Mouse (Mus musculus) layer of hippocampus, adult 18-20 months (tissue): ENCODE measurements around the gene Tarbp1. TPM values are rescaled to one million over a fixed set of nuclear protein-coding genes. Genes with fewer than 3 reads are reported as not detected.
A peak's percentile ranks its signal among the peaks of the same experiment; 100 is the strongest.

Source experiments
- DNase-seq, 2 experiments: peaks; one replicate each; pipeline ENCODE4 v3.0.0; 2022; ENCODE audit warnings: low spot score in 2 of 2
- long read RNA-seq: library from polyadenylated mRNA; stranded (forward); transcript quantifications from one replicate; pipeline ENCODE4 v2.0.0, GENCODE M21; 2021
- total RNA-seq, 2 experiments: library from RNA; stranded (reverse); gene quantifications; 2 replicates each; pipeline ENCODE4 v1.2.3; 2021

Gene Tarbp1
- 1 to 10 TPM; 3.9 to 4.2 TPM for total RNA-seq
- long read RNA-seq, partial matches to known transcripts = 0 of 2 reads
- long read RNA-seq, other reads (novel, unspliced or antisense) = 2 of 2 reads

DNA sequence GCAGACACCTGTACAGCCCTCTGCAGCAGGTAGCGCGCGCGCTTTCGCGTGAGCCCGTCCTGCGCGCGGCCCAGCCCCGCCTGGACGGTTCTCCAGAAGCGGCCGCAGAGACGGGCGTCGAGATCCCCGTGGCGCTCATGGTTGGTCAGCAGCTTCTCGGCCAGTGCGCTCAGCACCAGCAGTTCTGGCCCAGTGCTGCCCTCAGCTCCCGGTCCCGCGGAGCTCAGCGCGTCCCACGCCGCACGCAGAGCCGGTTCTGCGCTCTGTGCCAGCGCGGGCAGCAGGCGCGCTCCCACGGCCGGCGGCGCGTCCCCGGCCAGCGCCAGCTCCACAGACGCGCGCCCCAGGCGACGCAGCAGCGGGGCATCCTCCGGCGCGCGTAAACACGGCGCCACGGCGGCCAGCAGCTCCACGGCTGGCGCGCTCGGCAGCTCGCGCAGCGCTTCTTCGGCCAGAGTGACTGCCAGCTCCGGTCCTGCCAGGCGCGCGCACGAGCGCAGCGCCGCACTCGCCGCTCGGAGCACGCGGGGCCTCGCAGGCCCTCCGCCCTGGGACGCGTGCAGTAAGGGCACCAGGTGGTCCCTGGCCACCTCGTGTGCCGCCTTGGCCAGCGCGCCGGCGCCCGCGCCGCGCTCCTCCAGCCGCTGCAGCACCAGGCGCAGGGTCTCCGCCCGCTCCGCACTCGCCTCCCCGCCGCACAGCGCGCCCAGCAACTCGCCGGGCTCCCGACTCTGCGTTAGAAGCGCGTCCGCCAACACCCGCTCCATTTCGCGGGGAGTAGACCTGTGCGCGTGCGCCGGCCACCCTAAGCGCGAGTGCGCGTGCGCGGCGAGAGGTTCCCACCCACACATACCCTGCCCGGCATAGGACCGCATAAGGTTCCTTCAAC is at the start of gene Tarbp1:
Gene Tarbp1, minus strand, starts transcription at position 767 of the 889 bp plus-strand sequence.
- DNase-seq = peak; percentile 90 to 93

DNA sequence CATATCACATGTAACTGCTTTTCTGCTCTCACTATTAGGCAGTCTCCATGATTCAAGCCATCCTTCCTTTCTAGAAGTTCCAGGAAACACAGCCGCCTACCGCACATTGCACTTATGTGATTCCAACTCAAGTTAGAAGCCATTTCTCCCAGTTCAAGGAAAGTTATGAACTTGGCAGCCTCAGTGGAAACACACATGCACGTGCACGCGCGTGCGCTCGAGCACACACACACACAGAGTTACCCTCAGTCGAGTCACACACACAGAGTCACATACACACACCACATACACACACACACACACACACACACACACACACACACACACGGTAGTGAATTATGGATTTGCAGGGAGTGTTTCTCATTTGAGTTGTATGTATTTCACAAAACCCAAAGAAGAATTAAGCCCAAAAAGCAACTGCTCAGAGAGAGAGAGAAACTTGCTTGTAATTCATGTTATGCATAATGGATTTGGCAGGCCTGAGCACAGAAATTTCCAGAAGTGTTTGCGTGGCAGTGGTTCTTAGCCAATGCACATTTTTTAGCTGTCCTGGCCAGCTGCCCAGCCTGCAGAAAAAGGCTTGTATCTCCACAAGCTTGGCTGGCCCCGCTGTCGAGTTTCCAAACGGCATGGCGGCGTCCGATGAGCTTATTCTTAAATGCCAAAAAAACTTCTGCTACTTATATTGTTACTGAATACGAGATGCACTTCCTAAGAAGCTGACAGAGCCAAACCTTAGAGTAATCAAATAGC is 49.5 kb upstream of the Tarbp1 start:
- DNase-seq = peak; percentile 56 to 79

DNA sequence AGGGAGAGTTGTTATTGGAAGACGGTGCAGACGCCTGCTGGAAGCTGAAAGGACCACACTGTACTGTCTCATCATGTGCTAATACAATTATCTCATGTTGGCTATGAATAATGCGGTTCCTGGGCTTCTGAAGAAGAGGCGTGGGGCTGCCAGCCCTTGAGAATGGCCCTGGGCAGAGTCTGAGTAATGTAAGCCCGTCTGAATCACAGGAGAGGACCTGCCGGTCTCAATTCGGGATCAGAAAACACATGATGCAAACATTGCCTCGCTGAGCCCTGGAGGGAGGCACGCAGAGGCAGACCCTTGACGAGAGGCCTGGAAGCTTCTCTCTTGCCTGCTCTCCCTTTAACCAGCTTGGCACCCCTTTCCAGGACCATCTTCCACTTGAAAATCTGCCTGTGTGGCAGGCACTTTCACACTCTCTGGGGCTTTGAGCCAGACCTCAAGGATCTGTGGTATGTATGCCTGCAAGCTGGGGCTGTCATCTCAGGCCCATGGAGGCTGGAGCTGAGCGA is 48.3 kb upstream of the Tarbp1 start:
- peak in 1 of 2 experiments; percentile 35 for DNase-seq

DNA sequence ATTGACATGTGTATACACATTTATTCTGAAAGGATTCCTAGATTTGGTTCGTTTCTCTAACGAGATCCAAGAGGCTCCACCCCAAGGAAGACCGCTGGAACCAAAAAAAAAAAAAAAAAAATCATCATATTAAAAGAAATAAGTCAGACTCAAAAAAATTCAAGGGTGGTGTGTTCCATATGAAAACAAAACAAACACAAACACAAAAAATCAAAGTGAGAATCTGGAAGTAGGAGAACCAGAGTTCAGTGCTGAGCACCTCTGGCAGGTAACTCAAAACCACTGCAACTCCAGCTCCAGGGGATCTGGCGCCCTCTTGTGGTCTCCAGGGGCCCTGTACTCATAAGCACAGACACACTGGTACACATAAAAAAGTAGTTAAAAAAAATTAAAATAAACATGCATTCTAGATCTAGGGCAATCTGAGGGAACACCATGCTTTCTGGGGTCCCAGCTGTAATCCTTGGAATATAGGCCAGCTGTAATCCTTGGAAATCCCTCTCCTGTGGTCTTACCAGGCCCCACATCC is 44.6 kb upstream of the Tarbp1 start:
- DNase-seq = no peak

DNA sequence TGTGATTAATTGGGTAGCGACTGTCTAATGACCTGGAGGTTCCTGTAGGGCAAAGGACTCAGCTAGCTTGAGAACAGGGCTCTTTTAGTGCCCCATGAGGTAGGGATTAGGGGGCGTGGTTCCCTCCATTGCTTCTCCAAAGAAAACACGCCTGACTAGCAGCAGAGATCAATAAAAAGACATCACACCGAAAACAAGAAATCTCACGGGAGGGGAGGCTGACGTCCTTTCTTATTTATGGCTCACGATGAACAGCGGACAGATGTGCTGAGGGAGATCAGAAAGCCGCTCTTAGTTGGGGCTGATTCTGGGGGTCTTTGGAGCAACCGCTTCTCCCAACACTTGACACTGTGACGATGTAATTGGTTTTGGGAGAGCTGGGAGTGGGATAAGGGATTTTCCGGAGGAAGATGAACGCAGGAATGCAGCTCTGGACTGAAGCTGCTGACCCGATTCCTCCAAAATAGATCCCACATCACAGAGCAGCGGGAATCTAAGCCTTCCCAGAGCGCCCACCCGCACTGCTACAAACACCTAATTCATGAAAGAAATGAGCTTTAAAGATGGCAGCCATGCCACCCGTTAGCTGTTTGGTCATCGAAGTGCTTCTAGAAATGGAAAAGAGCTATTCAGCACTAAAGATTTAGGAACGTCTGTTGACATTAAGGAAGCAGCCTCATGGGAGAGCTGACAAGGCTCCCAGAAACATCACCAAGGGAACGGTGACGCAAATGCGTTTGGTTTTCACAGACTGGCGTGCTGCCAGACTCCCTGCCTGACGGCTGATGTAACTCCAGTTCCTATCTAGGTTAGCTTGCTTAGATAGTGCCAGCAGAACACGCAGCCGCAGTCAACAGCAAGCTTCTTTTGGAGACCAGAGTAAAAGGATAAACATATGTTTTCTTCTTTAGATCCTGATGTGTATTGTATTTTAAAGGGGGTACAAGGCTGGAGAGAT is 42.0 kb upstream of the Tarbp1 start:
- peak; percentile 97 to 98 for DNase-seq

DNA sequence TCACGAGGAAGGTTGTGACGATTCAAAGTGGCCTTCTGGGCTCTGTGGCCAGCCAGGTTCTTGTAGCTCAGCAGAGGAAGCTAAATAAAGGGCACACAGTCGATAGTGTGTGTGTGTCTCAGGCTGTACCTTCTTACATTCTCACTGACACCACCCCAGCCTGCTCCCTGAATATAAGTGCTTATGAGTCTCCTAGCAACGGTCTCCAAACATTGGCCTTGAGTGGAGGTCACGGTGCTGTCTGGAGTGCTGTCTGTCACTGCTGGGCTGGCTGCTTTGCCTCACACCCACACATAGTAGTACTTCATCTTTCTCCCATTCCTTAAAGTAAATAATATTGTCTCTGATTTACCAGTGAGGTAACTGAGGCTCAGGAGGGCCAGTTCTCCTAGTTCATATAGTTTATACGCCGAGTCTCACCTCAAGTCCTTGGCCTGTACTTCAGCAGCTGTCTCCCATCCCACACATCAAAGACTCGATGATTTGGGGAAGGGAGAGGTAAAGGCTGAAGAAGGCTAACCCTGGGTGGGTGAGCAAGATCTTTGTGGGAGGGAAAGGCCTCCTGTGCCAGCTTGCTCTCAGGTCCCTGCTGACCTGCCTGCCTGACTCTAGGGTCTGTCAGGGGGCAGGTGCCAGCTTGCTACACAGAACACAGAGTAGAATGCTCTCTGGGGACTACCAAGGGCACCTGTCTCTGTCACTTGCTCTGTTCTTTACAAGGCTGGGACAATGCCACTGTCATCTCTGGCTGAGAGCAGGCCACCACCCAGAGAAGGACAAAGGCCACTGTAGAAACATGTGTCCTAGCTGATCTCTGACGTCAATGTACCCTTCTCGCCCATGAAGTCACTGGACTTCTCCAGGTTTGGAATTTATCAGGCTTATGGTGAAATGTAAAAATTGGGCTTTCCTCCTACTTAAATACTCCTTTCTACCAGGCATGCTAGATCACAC is 39.4 kb upstream of the Tarbp1 start:
- DNase-seq = no peak

DNA sequence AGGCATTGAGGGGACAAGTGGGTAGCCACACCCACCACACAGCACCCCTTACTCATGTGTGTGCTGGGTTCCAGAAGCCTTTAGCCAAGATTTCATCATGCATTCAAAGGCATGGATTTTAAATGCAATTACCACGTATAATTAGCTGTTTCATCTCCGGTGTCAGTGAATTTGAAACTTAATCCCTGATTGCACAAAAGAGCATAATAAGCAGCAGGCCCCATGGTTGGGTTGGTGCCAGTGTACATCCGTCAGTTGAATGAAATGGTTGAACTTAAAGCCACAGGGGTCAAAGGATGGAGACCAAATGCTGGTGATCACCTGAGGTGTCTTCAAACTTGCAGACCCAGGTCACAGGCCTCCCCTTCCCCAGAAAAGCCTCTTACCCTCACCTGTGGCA is 36.0 kb upstream of the Tarbp1 start:
- no peak for DNase-seq

DNA sequence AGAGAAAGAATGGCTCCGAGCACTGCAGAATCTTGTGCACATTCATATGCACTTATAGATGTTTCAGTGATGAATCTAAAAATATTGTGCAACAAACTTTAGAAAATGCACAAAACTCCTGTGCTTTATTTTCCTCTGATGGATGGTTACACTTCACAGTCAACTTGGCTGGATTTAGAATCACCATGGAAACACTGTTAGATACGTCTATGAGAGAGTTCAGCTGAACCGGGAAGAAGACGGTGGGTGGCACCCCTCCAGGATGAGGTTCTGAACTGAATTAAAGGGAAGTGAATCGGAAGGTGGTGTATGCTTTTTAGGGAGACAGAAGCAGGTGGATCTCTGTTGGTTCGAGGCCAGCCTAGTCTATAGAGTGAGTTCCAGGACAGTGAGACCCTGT is 34.8 kb upstream of the Tarbp1 start:
- DNase-seq = peak in 1 of 2 experiments; percentile 56

DNA sequence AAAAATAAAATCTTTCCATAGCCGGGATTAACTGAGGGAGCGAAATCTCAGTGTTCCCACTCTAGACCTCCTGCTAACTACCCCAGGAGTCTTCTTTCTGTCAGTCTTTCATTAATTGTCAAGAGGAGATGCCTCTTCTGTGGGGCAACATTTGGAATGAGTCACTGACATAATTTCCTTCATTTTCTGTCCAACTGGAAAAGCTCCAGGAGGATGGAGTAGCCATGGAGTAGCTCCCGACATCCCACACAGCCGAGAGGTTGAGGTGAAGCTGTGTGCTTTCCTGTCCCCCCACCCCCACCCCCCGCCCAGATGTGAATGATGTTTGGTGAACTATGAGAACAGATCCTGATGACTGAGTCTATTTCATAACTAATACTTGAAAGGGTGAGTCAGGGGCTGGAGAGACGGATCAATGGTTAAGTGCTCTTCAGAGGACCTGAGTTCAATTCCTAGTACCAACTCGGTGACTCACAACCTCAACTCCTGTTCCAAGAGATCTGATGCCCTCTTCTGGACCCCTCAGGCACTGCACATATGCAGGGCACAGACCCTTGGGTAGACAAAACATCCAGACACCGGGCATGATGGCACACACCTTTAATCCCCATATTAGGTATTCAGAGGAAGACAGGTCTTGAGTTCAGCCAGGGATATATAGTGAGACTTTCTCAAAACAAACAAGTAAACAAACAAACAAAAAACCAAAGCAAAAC is 34.2 kb upstream of the Tarbp1 start:
- no peak for DNase-seq

DNA sequence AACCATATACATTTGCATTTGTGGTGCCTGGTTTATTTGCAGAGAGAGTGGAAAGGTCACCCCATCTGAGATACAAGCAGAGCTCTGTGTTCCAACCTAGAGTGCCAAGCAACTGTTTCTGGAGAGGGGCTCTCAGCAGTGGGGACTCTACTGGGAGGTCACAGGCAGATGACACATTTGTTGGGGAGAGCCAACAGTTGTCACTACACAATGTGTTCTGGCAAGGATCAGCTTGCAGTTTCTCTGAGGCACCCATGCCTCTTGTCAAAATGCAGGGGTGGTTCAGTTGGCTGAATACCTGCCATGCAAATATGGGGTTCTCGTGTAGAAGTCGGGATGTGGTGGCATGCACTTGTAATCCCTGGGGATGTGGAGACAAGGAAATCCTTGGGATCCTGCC is 33.4 kb upstream of the Tarbp1 start:
- no peak for DNase-seq

DNA sequence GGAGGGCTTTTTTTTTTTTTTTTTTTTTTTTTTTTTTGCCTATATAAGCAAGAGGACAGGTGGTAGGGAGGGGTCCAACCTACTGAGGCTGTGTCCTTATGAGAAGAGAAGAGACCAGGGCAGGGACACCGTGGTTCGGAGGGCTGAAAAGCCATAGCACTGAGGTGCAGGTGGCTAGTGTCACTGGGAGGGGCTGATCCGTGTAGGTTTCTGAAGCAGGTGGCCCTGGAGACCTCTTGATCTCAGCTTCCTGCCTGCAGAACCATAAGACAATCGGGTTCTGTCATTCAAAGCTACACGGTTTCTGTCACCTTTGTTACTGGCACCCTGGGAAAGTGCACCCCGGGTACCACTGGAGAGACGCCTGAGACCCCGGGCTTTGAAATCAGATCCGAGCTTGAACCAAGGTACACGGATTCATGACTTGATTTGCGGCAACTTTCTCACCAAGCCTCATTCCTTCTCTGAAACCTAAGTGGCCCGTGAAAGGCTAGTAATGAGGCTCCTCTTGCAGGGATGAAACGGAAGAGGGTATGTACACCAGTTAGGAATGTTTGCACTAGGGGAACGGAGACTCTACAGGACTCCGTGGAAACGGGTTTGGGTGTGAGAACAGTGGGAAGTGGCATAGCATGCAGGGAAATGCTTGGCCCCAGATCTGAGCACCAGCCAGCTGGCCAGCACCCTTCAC is 29.8 kb upstream of the Tarbp1 start:
- DNase-seq = no peak

DNA sequence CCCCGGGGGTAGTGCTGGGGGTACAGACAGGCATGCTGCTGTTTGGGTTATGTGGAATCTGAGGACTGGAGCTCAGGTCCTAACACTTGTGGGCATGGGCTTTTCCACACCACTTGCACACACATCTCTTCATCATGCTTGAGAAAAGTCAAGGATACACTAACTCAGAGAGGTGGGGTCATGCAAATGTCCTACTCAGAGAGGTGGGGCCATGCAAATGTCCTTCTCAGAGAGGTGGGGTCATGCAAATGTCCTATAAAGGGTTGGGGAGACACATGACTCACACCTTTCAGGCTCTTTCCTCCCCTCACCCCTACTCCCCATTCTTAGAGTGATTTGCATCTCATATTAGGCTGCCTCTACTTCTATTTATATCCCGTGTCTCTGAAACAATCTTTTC is 27.9 kb upstream of the Tarbp1 start:
- DNase-seq = no peak

DNA sequence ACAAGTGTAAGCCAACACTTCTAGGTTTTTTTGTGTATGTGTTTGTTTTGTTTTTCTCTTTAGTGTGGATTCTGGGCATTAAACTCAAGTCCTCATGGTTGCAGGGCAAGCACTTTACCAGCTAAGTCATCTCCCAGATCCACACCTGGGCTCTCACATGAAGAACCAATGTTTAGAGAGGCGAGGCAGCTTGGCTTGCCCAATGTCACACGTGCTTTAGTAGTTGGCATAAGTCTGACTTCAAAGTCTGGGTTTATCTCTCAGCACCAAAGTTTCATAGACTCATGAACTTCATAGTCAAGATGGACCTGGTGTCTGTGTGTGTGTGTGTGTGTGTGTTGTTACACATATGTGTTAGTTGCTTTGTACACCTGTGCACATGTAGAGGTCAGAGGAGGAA is 24.5 kb upstream of the Tarbp1 start:
- DNase-seq = no peak

DNA sequence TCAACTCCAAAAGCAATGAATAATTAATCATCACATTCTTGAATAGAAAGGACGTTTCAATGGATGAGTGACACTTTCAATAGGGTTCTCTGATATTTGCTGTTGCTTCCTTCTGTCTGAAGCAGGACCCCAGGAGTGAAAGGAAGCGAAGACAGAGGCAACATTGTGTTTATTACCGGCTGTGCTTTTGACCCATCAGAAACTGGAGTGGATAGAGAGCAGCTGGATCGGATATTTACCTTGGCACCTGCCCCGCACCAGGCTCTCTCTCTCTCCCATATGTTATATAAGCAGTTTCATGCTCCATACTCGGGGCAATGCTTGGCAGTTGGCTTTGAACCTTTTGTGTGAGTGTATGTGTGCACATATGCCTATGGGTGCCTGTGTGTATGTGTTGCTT is 23.6 kb upstream of the Tarbp1 start:
- DNase-seq = no peak

DNA sequence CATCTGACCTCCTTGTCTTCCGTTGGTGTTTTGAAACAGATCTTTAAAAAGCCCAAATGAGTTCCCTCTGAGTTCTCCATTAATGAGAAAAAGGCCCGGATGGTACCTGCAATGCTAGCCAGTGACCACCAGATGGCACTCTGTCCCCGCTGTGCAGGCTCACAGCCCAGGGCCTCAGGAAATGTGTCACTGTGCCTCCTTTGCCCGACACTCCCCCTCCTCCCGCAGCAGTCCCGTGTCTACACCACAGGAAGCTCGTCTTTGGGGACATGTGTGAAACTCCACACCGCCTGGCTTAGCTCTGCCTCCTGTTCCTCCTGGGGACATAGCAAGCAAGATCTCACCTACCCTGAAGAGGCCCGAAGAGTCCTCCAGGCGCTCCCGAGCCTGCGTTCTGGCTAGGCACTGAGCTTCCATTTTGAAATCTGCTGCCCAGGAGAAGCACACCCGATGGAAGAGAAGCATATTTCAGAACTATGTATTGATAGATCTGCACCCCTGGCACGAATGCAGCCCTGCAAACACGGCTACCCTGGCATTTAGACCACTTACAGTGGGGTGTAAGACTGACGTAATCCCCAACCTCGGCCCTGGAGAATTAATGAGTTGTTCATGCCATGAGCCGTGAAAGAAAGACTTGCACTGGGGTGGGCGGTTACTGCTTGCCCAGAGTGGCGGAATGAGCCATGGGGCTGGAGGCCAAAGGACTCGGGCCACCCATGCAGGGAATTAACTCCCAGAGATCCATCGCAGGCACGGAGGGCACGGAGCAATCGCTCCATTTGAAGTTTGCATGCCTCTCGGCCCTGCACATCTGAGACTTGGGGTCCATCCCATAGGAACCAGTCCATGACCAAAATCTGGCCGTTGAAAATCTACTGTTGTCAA is 22.9 kb upstream of the Tarbp1 start:
- DNase-seq = peak; percentile 90 to 97

DNA sequence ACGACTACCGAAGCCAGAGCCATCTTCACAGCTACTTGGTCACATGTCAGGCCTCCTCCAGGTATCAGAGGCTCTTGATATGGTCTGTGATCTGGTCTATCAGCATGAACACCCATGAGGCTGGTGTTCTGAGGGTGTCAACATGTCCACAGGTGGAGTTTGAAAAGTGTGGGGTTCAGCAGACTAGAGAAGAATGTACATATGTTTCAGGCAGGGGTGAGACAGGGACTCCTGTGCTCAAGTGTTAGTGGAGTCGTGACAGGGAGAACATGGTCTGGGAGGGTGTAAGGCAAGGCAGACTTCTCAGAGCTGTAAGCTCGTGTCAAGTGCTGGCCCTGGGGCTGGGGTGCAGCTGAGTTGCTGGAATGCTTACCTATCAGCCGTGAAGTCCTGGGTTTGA is 22.1 kb upstream of the Tarbp1 start:
- DNase-seq = no peak

DNA sequence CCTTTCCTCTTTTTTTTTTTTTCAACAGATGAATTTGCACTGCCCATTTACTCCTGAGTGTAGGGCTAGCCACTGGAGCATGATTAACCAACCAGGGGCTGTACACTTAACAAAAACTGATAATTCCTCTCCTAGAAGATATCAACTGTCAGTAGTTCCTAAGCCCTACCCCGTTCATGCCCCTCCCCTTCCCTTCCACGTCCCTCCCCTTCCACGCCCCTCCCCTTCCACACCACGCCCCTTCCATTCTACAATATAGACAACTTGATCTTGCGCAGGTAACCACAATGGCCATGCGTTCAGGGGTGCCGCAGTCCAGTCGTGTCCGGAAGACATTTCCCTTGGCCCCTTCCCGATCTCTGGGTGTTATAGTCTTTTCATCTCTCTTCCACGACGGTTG is 20.6 kb upstream of the Tarbp1 start:
- DNase-seq = no peak
